Mouse (Mus musculus): ENCODE results near the gene Tmod1. TPM values are rescaled to one million over a fixed set of nuclear protein-coding genes. Genes with fewer than 3 reads are reported as not detected.

The Tmod1 gene
- polyA plus RNA-seq, 1 experiment from 2014 or later: 10.2 TPM

DNA sequence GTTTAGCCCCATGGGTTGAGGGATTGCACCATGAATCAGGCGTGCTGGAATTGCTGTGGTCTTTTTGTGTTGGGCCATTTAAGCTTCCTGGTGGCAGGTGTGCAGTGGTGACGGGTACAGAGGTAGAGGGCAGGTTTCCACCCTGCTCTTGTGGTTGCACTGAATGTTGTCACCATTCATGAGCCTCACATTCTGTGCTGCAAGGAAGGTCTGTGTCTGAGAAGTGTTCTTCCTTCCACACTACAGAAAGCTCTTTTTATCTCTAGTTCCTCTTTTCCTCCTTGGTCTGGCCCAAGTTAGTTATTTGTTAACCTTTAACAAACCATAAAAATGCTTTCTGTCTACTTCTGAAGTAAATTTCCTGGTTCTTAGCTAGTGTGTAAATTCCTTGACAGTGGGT, 125.3 kb downstream of the Tmod1 start:
- H3K27ac ChIP-seq: no peak overlapping the region
- H3K4me2 ChIP-seq (replicated peaks): no peak overlapping the region
- no peak for ATAC-seq (ENCODE audit: low FRiP score, low read depth)
- H3K9ac ChIP-seq: no peak overlapping the region
- no peaks in the 10 kb centered on the region for H3K4me1 ChIP-seq
- H3K36me3 ChIP-seq: peaks cover 89% of the 10 kb centered on the region
- H3K27me3 ChIP-seq: no peaks in the 10 kb centered on the region
- H3K4me3 ChIP-seq: no peak overlapping the region
- no peaks in the 10 kb centered on the region for H3K9me3 ChIP-seq
- WGBS: 89% methylated on average over 2 of the region's 2 CpGs

Other genes starting within 250 kb of the Tmod1 start
- 1.9 and 2.2 TPM in 2 replicates for gene Aldh1b1, start 239.9 kb upstream of the Tmod1 start, polyA plus RNA-seq (2015; fragmentation: Nextera tagmentation; extraction: Ambion mirVana)
- 0.25 and 0.47 TPM in 2 replicates for gene Igfbpl1, start 212.0 kb upstream of the Tmod1 start, polyA plus RNA-seq (2015; fragmentation: Nextera tagmentation; extraction: Ambion mirVana)
- 0.67 and 1.3 TPM in 2 replicates for gene Stra6l, start 190.3 kb upstream of the Tmod1 start, polyA plus RNA-seq (2015; fragmentation: Nextera tagmentation; extraction: Ambion mirVana)
- gene Ccdc180, start 148.6 kb upstream of the Tmod1 start, polyA plus RNA-seq (2015; fragmentation: Nextera tagmentation; extraction: Ambion mirVana): 0.06 TPM in 1 of 2 replicates, not detected in the other
- gene Tdrd7, start 73.6 kb upstream of the Tmod1 start, polyA plus RNA-seq (2015; fragmentation: Nextera tagmentation; extraction: Ambion mirVana): 9.8 and 10.3 TPM in 2 replicates
- gene Ncbp1, start 99.7 kb downstream of the Tmod1 start, polyA plus RNA-seq (2015; fragmentation: Nextera tagmentation; extraction: Ambion mirVana): 81.0 and 85.4 TPM in 2 replicates
- gene Tstd2, start 99.8 kb downstream of the Tmod1 start, polyA plus RNA-seq (2015; fragmentation: Nextera tagmentation; extraction: Ambion mirVana): 48.5 and 51.0 TPM in 2 replicates
- 27.7 and 33.1 TPM in 2 replicates for gene Xpa, start 157.4 kb downstream of the Tmod1 start, polyA plus RNA-seq (2015; fragmentation: Nextera tagmentation; extraction: Ambion mirVana)

All from limb, embryonic 13.5 days (tissue).